Mouse (Mus musculus) gastrocnemius, postnatal 25 days (tissue): ENCODE results near the gene Usp22. TPM values are rescaled to one million over a fixed set of nuclear protein-coding genes. Genes with fewer than 3 reads are reported as not detected.
"Not testable (repeated sequence)": the region's sequence is repeated elsewhere in the genome, so short reads cannot be mapped to it uniquely, and the experiment has no call there.

ENCODE experiments used
- DNase-seq: peaks from one replicate; pipeline ENCODE4 v3.0.0; 2022
- total RNA-seq, 2 experiments: library from RNA; stranded (reverse); gene quantifications; 1 replicate in 1 of 2; 2 replicates in 1 of 2; pipeline ENCODE4 v1.2.3; 2021

The Usp22 gene
- total RNA-seq, 2 experiments from 2014 or later: 14.0 TPM

- no peak for DNase-seq
These were observed 15.9 kb upstream of the Usp22 start for GRCm38 (mm10) chr11:61190776-61191175.

GRCm38 (mm10) chr11:61183820-61184219, 9.0 kb upstream of the Usp22 start:
- DNase-seq: no peak

- no peak for DNase-seq
These were observed 6.8 kb upstream of the Usp22 start for GRCm38 (mm10) chr11:61181624-61182023.

GRCm38 (mm10) chr11:61180361-61180760, 5.5 kb upstream of the Usp22 start:
- no peak for DNase-seq

GRCm38 (mm10) chr11:61176321-61176720, 1.5 kb upstream of the Usp22 start:
- DNase-seq: no peak

- no peak for DNase-seq
These were observed 923 bp upstream of the Usp22 start for GRCm38 (mm10) chr11:61175778-61176177.

GRCm38 (mm10) chr11:61174291-61174820, 499 bp downstream of the Usp22 start:
- DNase-seq: no peak

- DNase-seq: not testable (repeated sequence)
These were observed 1.4 kb downstream of the Usp22 start for GRCm38 (mm10) chr11:61173477-61173876.

- no peak for DNase-seq
These were observed 4.7 kb downstream of the Usp22 start for GRCm38 (mm10) chr11:61170184-61170583.

GRCm38 (mm10) chr11:61164881-61165280, 10.0 kb downstream of the Usp22 start:
- DNase-seq: no peak

- DNase-seq: no peak
These were observed 10.5 kb downstream of the Usp22 start for GRCm38 (mm10) chr11:61164366-61164765.

GRCm38 (mm10) chr11:61163341-61163740, 11.5 kb downstream of the Usp22 start:
- no peak for DNase-seq

GRCm38 (mm10) chr11:61162776-61163175, 12.1 kb downstream of the Usp22 start:
- no peak for DNase-seq

- no peak for DNase-seq
These were observed 13.7 kb downstream of the Usp22 start for GRCm38 (mm10) chr11:61161121-61161520.

GRCm38 (mm10) chr11:61159796-61160732, 14.8 kb downstream of the Usp22 start:
- DNase-seq: no peak

GRCm38 (mm10) chr11:61158141-61158540, 16.7 kb downstream of the Usp22 start:
- no peak for DNase-seq

GRCm38 (mm10) chr11:61155727-61156126, 19.1 kb downstream of the Usp22 start:
- DNase-seq: no peak

GRCm38 (mm10) chr11:61150233-61151001, 24.4 kb downstream of the Usp22 start:
- no peak for DNase-seq

GRCm38 (mm10) chr11:61147300-61147683, 27.6 kb downstream of the Usp22 start:
- DNase-seq: no peak

GRCm38 (mm10) chr11:61146645-61147299, 28.1 kb downstream of the Usp22 start:
- DNase-seq: no peak

- DNase-seq: no peak
These were observed 29.3 kb downstream of the Usp22 start for GRCm38 (mm10) chr11:61145551-61145950.
